Mouse (Mus musculus) lung, adult 2 months (tissue): ENCODE results near the gene Leng1.

Source experiments
- CTCF ChIP-seq: fragments of 200-500 bp; IDR thresholded peaks from 2 replicates; pipeline ENCODE4 v1.5.1; 2011; ENCODE audit warnings: mild to moderate bottlenecking, low read length, control low read depth; ENCODE audit not compliant: insufficient read depth
- POLR2A ChIP-seq: fragments of 200-500 bp; IDR thresholded peaks from 2 replicates; pipeline ENCODE4 v1.6.1; 2011; ENCODE audit warnings: low read depth, mild to moderate bottlenecking, control low read depth, low read length, borderline replicate concordance; ENCODE audit errors: extremely low read depth

DNA sequence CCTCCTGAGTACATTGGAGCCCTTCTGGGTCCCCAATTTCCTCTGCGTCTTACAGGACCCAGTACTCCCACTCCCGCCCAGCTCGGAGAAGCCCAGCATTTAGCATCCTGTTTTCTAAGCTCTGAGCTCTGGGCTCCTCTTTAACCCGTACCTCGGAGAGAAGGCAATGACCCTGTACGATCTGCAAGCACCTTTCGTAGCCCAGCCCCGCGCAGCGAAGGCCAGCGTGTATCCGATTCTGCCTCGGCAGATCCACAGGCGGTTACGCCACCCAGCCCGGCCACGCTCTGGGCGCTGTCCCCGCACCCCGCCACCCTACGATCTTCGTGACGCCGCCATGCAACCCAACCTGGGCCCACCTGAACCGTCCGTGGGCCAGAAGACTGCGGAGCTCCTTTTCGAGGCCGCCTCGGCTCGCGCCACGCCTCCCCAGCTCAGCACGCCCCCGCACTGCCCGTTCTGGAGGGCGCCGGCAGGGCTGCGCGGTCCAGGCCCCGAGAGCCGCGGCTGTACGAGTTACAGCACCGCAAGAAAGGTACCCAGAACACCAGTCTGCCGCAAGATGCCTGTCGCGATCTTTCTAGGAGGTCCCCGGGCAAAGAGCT is 26.8 kb upstream of the Leng1 start, which contains the start of gene Tsen34:
- TF ChIP-seq CTCF (no peak), POLR2A (no peak)
